Mouse (Mus musculus) liver, adult 2 months (tissue): ENCODE measurements around the gene Asic3. TPM values are rescaled to one million over a fixed set of nuclear protein-coding genes. Genes with fewer than 3 reads are reported as not detected.

Experiments
- DNase-seq: peaks from one replicate; pipeline ENCODE4 v3.0.0-alpha.2; 2011; ENCODE audit warnings: low read depth, low spot score; ENCODE audit errors: extremely low read depth
- H3K27ac ChIP-seq: fragments of 200-500 bp; replicated peaks from 2 replicates; pipeline ENCODE4 v1.5.1; 2012; ENCODE audit warnings: low read depth, mild to moderate bottlenecking, control low read depth, inconsistent platforms, low read length; ENCODE audit not compliant: insufficient read depth
- H3K27me3 ChIP-seq: fragments of 200-500 bp; 2 replicates; pipeline ENCODE4 v1.6.1; 2012; ENCODE audit warnings: mild to moderate bottlenecking, moderate library complexity, low read length, inconsistent platforms; ENCODE audit not compliant: control insufficient read depth, insufficient read depth
- H3K36me3 ChIP-seq: fragments of 200-500 bp; 2 replicates; pipeline ENCODE4 v1.6.1; 2012; ENCODE audit warnings: low read length, inconsistent platforms; ENCODE audit not compliant: control insufficient read depth, insufficient read depth
- H3K4me1 ChIP-seq: fragments of 200-500 bp; 2 replicates; pipeline ENCODE4 v1.6.1; 2011; ENCODE audit warnings: low read length; ENCODE audit not compliant: control insufficient read depth, insufficient read depth
- H3K4me3 ChIP-seq: fragments of 200-500 bp; 2 replicates; pipeline ENCODE4 v1.5.1; 2011; ENCODE audit warnings: low read depth, mild to moderate bottlenecking, control low read depth, low read length, moderate library complexity; ENCODE audit not compliant: insufficient read depth
- H3K79me2 ChIP-seq: fragments of 200-500 bp; 2 replicates; pipeline ENCODE4 v1.6.1; 2012; ENCODE audit warnings: inconsistent platforms, mild to moderate bottlenecking, low read length, moderate library complexity; ENCODE audit not compliant: control insufficient read depth, insufficient read depth
- H3K9ac ChIP-seq: fragments of 200-500 bp; 2 replicates; pipeline ENCODE4 v1.6.1; 2012; ENCODE audit warnings: low read depth, mild to moderate bottlenecking, control low read depth, inconsistent platforms, low read length
- CTCF ChIP-seq: fragments of 200-500 bp; IDR thresholded peaks from 2 replicates; pipeline ENCODE4 v1.5.1; 2011; ENCODE audit warnings: low read depth, low read length, control low read depth
- POLR2A ChIP-seq: fragments of 200-500 bp; IDR thresholded peaks from 2 replicates; pipeline ENCODE4 v1.6.1; 2011; ENCODE audit warnings: low read length, control low read depth; ENCODE audit not compliant: insufficient read depth; ENCODE audit errors: extremely low read depth
- WGBS: fragments of 180-500 bp; shearing (Covaris S2); methylation state at CpG from one replicate; pipeline ENCODE4 v1.1.7; 2018; 5-methylcytosine and 5-hydroxymethylcytosine counted together
- polyA plus RNA-seq: library from polyadenylated mRNA; depleted of rRNA; stranded (reverse); fragments of >200 nt; gene quantifications from 2 replicates; pipeline ENCODE4 v1.2.3, GENCODE M21; 2012
- total RNA-seq: library from RNA; depleted of rRNA; stranded (reverse); fragments of >200 nt; gene quantifications from 2 replicates; pipeline ENCODE4 v1.2.3, GENCODE M21; 2014

Asic3 gene
- total and polyA plus RNA-seq, 2 experiments: 0.84 TPM; not detected in 1

- Histone ChIP-seq H3K36me3 (no peaks in the 10 kb centered on the region), H3K4me3 (no peak overlapping the region), H3K79me2 (no peaks in the 10 kb centered on the region), H3K4me1 (no peaks in the 10 kb centered on the region; the same call in 1 of the 2 replicates), H3K9ac (no peak overlapping the region), H3K27me3 (no peaks in the 10 kb centered on the region), H3K27ac (no peak overlapping the region)
- TF ChIP-seq CTCF: no peak
- no peak for TF ChIP-seq POLR2A
- DNase-seq: no peak
- WGBS: 82% methylated on average over 4 of the region's 4 CpGs
Observed at GRCm38 (mm10) chr5:24379501-24379900, 33.7 kb upstream of the Asic3 start.

GRCm38 (mm10) chr5:24380499-24380898, 32.7 kb upstream of the Asic3 start:
- no peak for TF ChIP-seq POLR2A
- TF ChIP-seq CTCF: no peak
- H3K27ac ChIP-seq: no peak overlapping the region
- H3K27me3 ChIP-seq: no peaks in the 10 kb centered on the region
- H3K36me3 ChIP-seq: no peaks in the 10 kb centered on the region
- H3K9ac ChIP-seq: no peak overlapping the region
- WGBS: 89% methylated on average over 4 of the region's 4 CpGs
- H3K4me1 ChIP-seq: no peaks in the 10 kb centered on the region; the same call in 1 of the 2 replicates
- DNase-seq: no peak
- no peaks in the 10 kb centered on the region for H3K79me2 ChIP-seq
- no peak overlapping the region for H3K4me3 ChIP-seq

GRCm38 (mm10) chr5:24381486-24381885, 31.7 kb upstream of the Asic3 start:
- H3K27me3 ChIP-seq: no peaks in the 10 kb centered on the region
- no peak overlapping the region for H3K4me3 ChIP-seq
- H3K4me1 ChIP-seq: no peaks in the 10 kb centered on the region; the same call in 1 of the 2 replicates
- no peak for TF ChIP-seq CTCF
- TF ChIP-seq POLR2A: no peak
- H3K27ac ChIP-seq: no peak overlapping the region
- 88% methylated on average over 6 of the region's 6 CpGs for WGBS
- H3K79me2 ChIP-seq: no peaks in the 10 kb centered on the region
- no peaks in the 10 kb centered on the region for H3K36me3 ChIP-seq
- DNase-seq: no peak
- no peak overlapping the region for H3K9ac ChIP-seq

- Histone ChIP-seq H3K4me1 (no peaks in the 10 kb centered on the region; the same call in 1 of the 2 replicates), H3K27me3 (no peaks in the 10 kb centered on the region)
- 54% methylated on average over 2 of the region's 2 CpGs for WGBS
Observed at GRCm38 (mm10) chr5:24381988-24382387, 31.2 kb upstream of the Asic3 start.

GRCm38 (mm10) chr5:24383026-24383859, 29.9 kb upstream of the Asic3 start:
- peak overlapping the region; percentile 56 for H3K9ac ChIP-seq
- H3K36me3 ChIP-seq: no peaks in the 10 kb centered on the region
- DNase-seq: peak; percentile 88
- peak overlapping the region; percentile 52 for H3K4me3 ChIP-seq
- TF ChIP-seq CTCF (peak; percentile 61), POLR2A (no peak)
- H3K4me1 ChIP-seq: peaks cover 5% of the 10 kb centered on the region; the same call in 1 of the 2 replicates
- H3K79me2 ChIP-seq: no peaks in the 10 kb centered on the region
- 4% methylated on average over 34 of the region's 34 CpGs for WGBS
- H3K27me3 ChIP-seq: no peaks in the 10 kb centered on the region
- H3K27ac ChIP-seq: peak overlapping the region; percentile 43

More at GRCm38 (mm10) chr5:24381988-24382387, 31.2 kb upstream of the Asic3 start:
- H3K4me3 ChIP-seq: no peak overlapping the region
- DNase-seq: no peak
- H3K36me3 ChIP-seq: no peaks in the 10 kb centered on the region
- no peak overlapping the region for H3K27ac ChIP-seq
- no peaks in the 10 kb centered on the region for H3K79me2 ChIP-seq
- TF ChIP-seq POLR2A (no peak), CTCF (no peak)
- no peak overlapping the region for H3K9ac ChIP-seq

- Histone ChIP-seq H3K27ac (no peak overlapping the region), H3K4me1 (peaks cover 6% of the 10 kb centered on the region; the same call in 1 of the 2 replicates), H3K27me3 (no peaks in the 10 kb centered on the region), H3K36me3 (no peaks in the 10 kb centered on the region), H3K79me2 (no peaks in the 10 kb centered on the region), H3K9ac (no peak overlapping the region), H3K4me3 (no peak overlapping the region)
- 65% methylated on average over 6 of the region's 6 CpGs for WGBS
- TF ChIP-seq POLR2A: no peak
- TF ChIP-seq CTCF: no peak
- no peak for DNase-seq
Observed at GRCm38 (mm10) chr5:24384407-24384806, 28.8 kb upstream of the Asic3 start.
